Mouse (Mus musculus): ENCODE results near the gene Emx2. TPM values are rescaled to one million over a fixed set of nuclear protein-coding genes. Genes with fewer than 3 reads are reported as not detected.
A peak's percentile ranks its signal among the peaks of the same experiment; 100 is the strongest.

Gene Emx2
- polyA plus RNA-seq, 1 experiment from 2014 or later, result 0.08 TPM

DNA sequence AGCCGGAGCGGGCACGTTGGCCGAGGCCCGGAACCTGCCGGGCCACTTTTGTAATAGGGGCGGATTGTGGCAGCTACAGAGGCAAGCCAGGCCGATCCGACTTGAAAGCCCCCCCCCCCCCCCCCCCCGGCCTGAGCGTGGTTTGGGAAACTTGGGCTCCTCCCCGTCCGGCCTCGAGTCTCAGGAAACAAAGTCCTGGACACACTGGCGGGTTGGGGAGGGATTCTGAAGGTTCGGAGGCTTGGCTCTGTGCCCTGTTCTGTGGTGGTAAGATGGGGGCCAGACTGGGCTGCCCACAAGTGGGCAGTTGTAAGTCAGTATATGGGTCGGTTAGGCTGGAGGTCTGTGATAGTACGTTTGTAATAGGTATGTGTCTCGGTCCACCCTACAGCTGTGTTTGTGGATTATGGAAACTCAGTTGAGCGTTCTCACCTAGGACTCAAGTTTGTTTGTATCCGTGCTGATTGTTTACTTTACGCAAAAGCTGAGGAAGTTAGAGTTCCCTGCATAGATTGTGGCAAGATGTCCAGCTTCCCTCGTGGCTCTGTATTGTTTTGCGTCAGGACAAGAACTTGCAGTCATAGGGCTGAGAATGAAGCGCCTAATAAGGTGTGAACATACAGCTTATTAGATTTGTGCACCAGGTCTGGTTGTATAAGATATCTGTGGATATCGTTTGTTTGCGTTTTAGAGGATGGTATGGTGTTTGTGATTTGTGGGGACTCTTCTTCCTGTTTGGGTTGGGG is 10.1 kb downstream of the Emx2 start:
- Histone ChIP-seq H3K36me3 (ENCODE audit: control insufficient read depth, insufficient read depth, low read length) (no peaks in the 10 kb centered on the region), H3K4me3 (ENCODE audit: low read depth, low read length) (peak overlapping the region; percentile 8; the same call in 1 of the 2 replicates), H3K27me3 (ENCODE audit: control insufficient read depth, insufficient read depth, low read length) (peaks cover 48% of the 10 kb centered on the region), H3K9ac (ENCODE audit: low read length) (no peak overlapping the region), H3K27ac (replicated peaks) (no peak overlapping the region), H3K9me3 (ENCODE audit: control insufficient read depth, low read length) (no peaks in the 10 kb centered on the region), H3K4me2 (replicated peaks; ENCODE audit: low read depth) (no peak overlapping the region), H3K4me1 (replicated peaks; ENCODE audit: control insufficient read depth, insufficient read depth) (no peaks in the 10 kb centered on the region; the same call in 1 of the 2 replicates)
- ATAC-seq (ENCODE audit: low FRiP score, low TSS enrichment) (no peak), DNase-seq (ENCODE audit: low spot score) (no peak)
- no peak for TF ChIP-seq EP300 (optimal IDR thresholded peaks at IDR 0.05)
- WGBS, result 6% methylated on average over 25 of the region's 27 CpGs

DNA sequence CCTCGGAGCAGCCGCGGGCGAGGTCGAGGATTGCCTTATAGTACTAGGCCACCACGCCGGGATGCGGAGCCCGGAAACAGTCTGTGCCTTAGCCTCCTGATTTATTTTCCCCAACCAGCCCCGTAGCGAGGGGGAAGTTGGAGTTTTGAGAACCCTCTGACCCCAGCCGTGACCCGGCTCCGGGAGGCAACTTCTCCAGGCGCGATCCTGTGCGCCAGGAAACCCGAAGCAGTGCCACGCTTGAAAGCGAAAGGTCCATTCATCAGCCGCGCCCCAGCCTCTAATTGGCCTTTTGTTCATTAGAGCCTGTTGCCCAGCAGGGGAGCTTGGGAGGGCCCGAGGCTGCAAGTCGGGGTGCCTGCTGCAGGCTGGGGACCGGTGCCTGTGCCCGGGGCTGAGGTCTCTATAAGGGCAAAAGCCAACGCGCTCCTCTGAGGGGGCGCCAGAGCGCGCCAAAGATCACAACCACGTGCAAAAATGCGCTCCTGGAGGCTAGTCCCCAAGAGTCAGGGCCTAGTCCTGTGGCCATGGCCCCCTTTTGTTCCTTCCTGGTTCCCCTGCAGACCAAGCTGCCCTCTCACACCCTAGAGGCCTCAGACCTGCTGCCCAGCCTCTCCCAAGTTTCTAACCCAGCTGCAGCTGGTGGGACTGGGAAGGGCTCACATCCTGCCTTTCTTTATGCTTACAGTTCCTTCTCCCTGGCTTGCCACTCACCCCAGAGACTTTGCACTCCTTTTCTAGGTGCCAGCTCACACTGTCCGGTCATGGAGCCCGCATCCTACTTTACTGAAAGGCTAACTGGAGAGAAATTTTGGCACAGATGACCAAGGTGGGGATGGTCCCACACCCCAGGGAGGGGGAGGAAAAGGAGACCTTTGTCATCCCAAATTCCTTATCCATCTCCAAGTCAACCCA is 11.1 kb downstream of the Emx2 start:
- no peak for DNase-seq (ENCODE audit: low spot score)
- no peaks in the 10 kb centered on the region for H3K9me3 ChIP-seq (ENCODE audit: control insufficient read depth, low read length)
- WGBS, result 2% methylated on average over 35 of the region's 35 CpGs
- H3K4me1 ChIP-seq (replicated peaks; ENCODE audit: control insufficient read depth, insufficient read depth), result no peaks in the 10 kb centered on the region; the same call in 1 of the 2 replicates
- H3K9ac ChIP-seq (ENCODE audit: low read length), result no peak overlapping the region
- no peaks in the 10 kb centered on the region for H3K36me3 ChIP-seq (ENCODE audit: control insufficient read depth, insufficient read depth, low read length)
- peak; percentile 45; the same call in 1 of the 2 replicates for ATAC-seq (ENCODE audit: low FRiP score, low TSS enrichment)
- peak; percentile 38 for TF ChIP-seq CTCF (IDR thresholded peaks at IDR 0.05; ENCODE audit: low read depth)
- no peak for TF ChIP-seq EP300 (optimal IDR thresholded peaks at IDR 0.05)
- peak overlapping the region; percentile 33 for H3K4me3 ChIP-seq (ENCODE audit: low read depth, low read length)
- H3K27me3 ChIP-seq (ENCODE audit: control insufficient read depth, insufficient read depth, low read length), result peaks cover 43% of the 10 kb centered on the region
- H3K4me2 ChIP-seq (replicated peaks; ENCODE audit: low read depth), result peak overlapping the region; percentile 41
- no peak overlapping the region for H3K27ac ChIP-seq (replicated peaks)

GRCm38 (mm10) chr19:59470074-59470630 is 12.0 kb downstream of the Emx2 start:
- Histone ChIP-seq H3K4me2 (replicated peaks; ENCODE audit: low read depth) (no peak overlapping the region), H3K36me3 (ENCODE audit: control insufficient read depth, insufficient read depth, low read length) (no peaks in the 10 kb centered on the region), H3K27ac (replicated peaks) (no peak overlapping the region), H3K4me3 (ENCODE audit: low read depth, low read length) (no peak overlapping the region), H3K4me1 (replicated peaks; ENCODE audit: control insufficient read depth, insufficient read depth) (no peaks in the 10 kb centered on the region; the same call in 1 of the 2 replicates), H3K9me3 (ENCODE audit: control insufficient read depth, low read length) (no peaks in the 10 kb centered on the region), H3K27me3 (ENCODE audit: control insufficient read depth, insufficient read depth, low read length) (peaks cover 41% of the 10 kb centered on the region), H3K9ac (ENCODE audit: low read length) (no peak overlapping the region)
- no peak for DNase-seq (ENCODE audit: low spot score)
- no peak for TF ChIP-seq CTCF (IDR thresholded peaks at IDR 0.05; ENCODE audit: low read depth)
- TF ChIP-seq EP300 (optimal IDR thresholded peaks at IDR 0.05), result no peak
- 16% methylated on average over 11 of the region's 11 CpGs for WGBS
- 0 out of 2 replicates have a peak, but pooled peaks have one; percentile 29 for ATAC-seq (ENCODE audit: low FRiP score, low TSS enrichment)

DNA sequence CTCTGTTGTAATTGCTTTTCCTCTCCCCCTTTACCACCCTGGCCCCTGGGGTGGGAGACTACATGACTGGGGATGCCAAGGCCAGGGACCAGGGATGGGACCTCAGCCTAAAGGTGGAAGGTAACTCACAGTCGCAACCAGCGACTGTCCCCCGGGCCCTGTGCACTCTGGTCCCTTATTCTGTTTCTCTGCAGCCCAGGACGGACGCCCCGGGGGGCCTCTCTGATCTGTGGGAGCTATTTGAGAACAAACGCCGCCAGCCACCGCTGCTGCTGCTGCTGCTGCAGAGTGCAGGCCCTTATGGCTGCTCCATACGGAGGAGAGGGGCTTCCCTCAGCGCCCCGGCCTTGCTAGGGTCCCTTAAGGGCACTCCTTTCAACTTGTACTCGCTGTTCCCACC is 12.7 kb downstream of the Emx2 start:
- Histone ChIP-seq H3K4me3 (ENCODE audit: low read depth, low read length) (no peak overlapping the region), H3K27ac (replicated peaks) (no peak overlapping the region), H3K27me3 (ENCODE audit: control insufficient read depth, insufficient read depth, low read length) (peaks cover 39% of the 10 kb centered on the region), H3K9ac (ENCODE audit: low read length) (no peak overlapping the region), H3K4me2 (replicated peaks; ENCODE audit: low read depth) (no peak overlapping the region), H3K9me3 (ENCODE audit: control insufficient read depth, low read length) (no peaks in the 10 kb centered on the region), H3K4me1 (replicated peaks; ENCODE audit: control insufficient read depth, insufficient read depth) (no peaks in the 10 kb centered on the region; the same call in 1 of the 2 replicates), H3K36me3 (ENCODE audit: control insufficient read depth, insufficient read depth, low read length) (no peaks in the 10 kb centered on the region)
- no peak for ATAC-seq (ENCODE audit: low FRiP score, low TSS enrichment)
- WGBS, result 6% methylated on average over 13 of the region's 13 CpGs
- DNase-seq (ENCODE audit: low spot score), result no peak
- TF ChIP-seq EP300 (optimal IDR thresholded peaks at IDR 0.05) (no peak), CTCF (IDR thresholded peaks at IDR 0.05; ENCODE audit: low read depth) (no peak)

GRCm38 (mm10) chr19:59472844-59473243 is 14.7 kb downstream of the Emx2 start:
- no peaks in the 10 kb centered on the region; the same call in 1 of the 2 replicates for H3K4me1 ChIP-seq (replicated peaks; ENCODE audit: control insufficient read depth, insufficient read depth)

More at GRCm38 (mm10) chr19:59472844-59473243, 14.7 kb downstream of the Emx2 start:
- Histone ChIP-seq H3K4me3 (ENCODE audit: low read depth, low read length) (no peak overlapping the region), H3K27me3 (ENCODE audit: control insufficient read depth, insufficient read depth, low read length) (peaks cover 32% of the 10 kb centered on the region), H3K9me3 (ENCODE audit: control insufficient read depth, low read length) (no peaks in the 10 kb centered on the region), H3K4me2 (replicated peaks; ENCODE audit: low read depth) (no peak overlapping the region), H3K27ac (replicated peaks) (no peak overlapping the region), H3K9ac (ENCODE audit: low read length) (no peak overlapping the region), H3K36me3 (ENCODE audit: control insufficient read depth, insufficient read depth, low read length) (no peaks in the 10 kb centered on the region)
- no peak for TF ChIP-seq EP300 (optimal IDR thresholded peaks at IDR 0.05)
- no peak for TF ChIP-seq CTCF (IDR thresholded peaks at IDR 0.05; ENCODE audit: low read depth)
- ATAC-seq (ENCODE audit: low FRiP score, low TSS enrichment) (no peak), DNase-seq (ENCODE audit: low spot score) (no peak)
- WGBS, result 81% methylated on average over 2 of the region's 2 CpGs

All from stomach, postnatal 0 days (tissue).